Mouse (Mus musculus): Measurements from ENCODE around the gene Naip2.
"Not testable (repeated sequence)": the region's sequence is repeated elsewhere in the genome, so short reads cannot be mapped to it uniquely, and the experiment has no call there.

- not testable (repeated sequence) for TF ChIP-seq POLR2A, CTCF (IDR thresholded peaks at IDR 0.05; ENCODE audit: insufficient read depth, low read depth, low read length)
Measured at GRCm38 (mm10) chr13:100166378-100166777, 35.5 kb downstream of the Naip2 start.

All from olfactory bulb, adult 2 months (tissue).